Mouse (Mus musculus) ES-Bruce4 (cell line): ENCODE data around the gene Psmb11. TPM values are rescaled to one million over a fixed set of nuclear protein-coding genes. Genes with fewer than 3 reads are reported as not detected.

Experiments
- H3K27ac ChIP-seq: 2 replicates; pipeline ENCODE4 v1.5.1; 2012; ENCODE audit warnings: low read length, inconsistent platforms; ENCODE audit not compliant: insufficient read depth
- H3K27me3 ChIP-seq: 2 replicates; pipeline ENCODE4 v1.6.1; 2012; ENCODE audit warnings: mild to moderate bottlenecking, low read length, inconsistent platforms; ENCODE audit not compliant: control insufficient read depth, poor library complexity, insufficient read depth, severe bottlenecking
- H3K36me3 ChIP-seq: 2 replicates; pipeline ENCODE4 v1.6.1; 2012; ENCODE audit warnings: inconsistent platforms, mild to moderate bottlenecking, low read length, moderate library complexity; ENCODE audit not compliant: control insufficient read depth, poor library complexity, insufficient read depth, severe bottlenecking
- H3K4me1 ChIP-seq: one replicate; pipeline ENCODE4 v1.8.1; 2011; ENCODE audit warnings: low read length; ENCODE audit not compliant: control insufficient read depth, insufficient read depth
- H3K4me3 ChIP-seq: 2 replicates; pipeline ENCODE4 v1.5.1; 2011; ENCODE audit warnings: low read depth, mild to moderate bottlenecking, low read length
- H3K9ac ChIP-seq: 2 replicates; pipeline ENCODE4 v1.6.1; 2012; ENCODE audit warnings: low read depth, mild to moderate bottlenecking, inconsistent platforms; ENCODE audit not compliant: poor library complexity, severe bottlenecking
- H3K9me3 ChIP-seq: replicated peaks from 2 replicates; pipeline ENCODE4 v1.6.1; 2012; ENCODE audit warnings: mild to moderate bottlenecking, low read length, inconsistent platforms; ENCODE audit not compliant: control insufficient read depth, poor library complexity, insufficient read depth, severe bottlenecking
- CTCF ChIP-seq: IDR thresholded peaks from one replicate; pipeline ENCODE4 v1.8.1; 2011; ENCODE audit warnings: low read depth, low read length
- EP300 ChIP-seq: IDR thresholded peaks from 2 replicates; pipeline ENCODE4 v1.6.1; 2011; ENCODE audit warnings: low read depth, low read length; ENCODE audit not compliant: insufficient read depth
- POLR2A ChIP-seq: IDR thresholded peaks from one replicate; pipeline ENCODE4 v1.8.1; 2011; ENCODE audit warnings: low read length; ENCODE audit not compliant: insufficient read depth
- polyA plus RNA-seq: library from polyadenylated mRNA; stranded (reverse); fragments of >200 nt; gene quantifications from 2 replicates; pipeline ENCODE4 v1.2.4, GENCODE M21; 2011; ENCODE audit warnings: low read depth; ENCODE audit not compliant: missing spikeins, insufficient read depth, insufficient read length

Psmb11 gene
- polyA plus RNA-seq, 1 experiment = 0.64 TPM

DNA sequence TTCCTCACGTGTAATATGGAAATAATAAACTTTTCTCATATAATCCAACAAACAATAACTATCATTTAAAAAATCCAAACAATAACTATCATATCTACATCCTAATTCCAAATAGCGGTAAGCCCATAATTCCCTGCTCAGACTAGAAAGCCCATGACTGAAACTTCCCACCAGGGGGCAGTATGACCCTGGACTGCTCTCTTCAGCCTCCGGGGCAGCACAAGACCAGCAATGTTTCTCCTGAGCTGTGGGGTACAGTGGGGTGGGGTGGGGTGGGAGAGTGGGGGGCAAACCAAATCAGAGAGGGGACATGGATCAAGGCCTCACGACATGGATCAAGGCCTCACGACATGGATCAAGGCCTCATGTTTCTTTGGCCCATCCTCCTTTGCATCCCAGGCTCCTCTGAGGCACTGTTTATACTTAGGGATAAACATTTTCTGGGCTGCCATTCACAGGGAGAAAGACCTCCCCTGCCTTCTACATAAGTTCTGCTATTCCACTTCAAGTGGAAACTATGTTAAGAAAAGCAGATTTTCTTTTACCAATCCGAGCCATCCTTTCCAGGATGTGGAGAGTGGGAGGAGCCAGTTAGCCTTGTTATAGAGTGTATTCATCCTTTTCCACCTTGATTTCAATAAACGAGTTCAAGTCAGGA, 37.4 kb upstream of the Psmb11 start:
- no peaks in the 10 kb centered on the region for H3K36me3 ChIP-seq

GRCm38 (mm10) chr14:54591056-54591455, 30.2 kb upstream of the Psmb11 start:
- H3K36me3 ChIP-seq = no peaks in the 10 kb centered on the region

More for the DNA sequence above, 37.4 kb upstream of the Psmb11 start:
- Histone ChIP-seq H3K27me3 (no peaks in the 10 kb centered on the region), H3K9ac (no peak overlapping the region), H3K9me3 (no peaks in the 10 kb centered on the region), H3K27ac (no peak overlapping the region), H3K4me1 (peaks cover 2% of the 10 kb centered on the region), H3K4me3 (no peak overlapping the region)
- TF ChIP-seq EP300 (no peak), CTCF (peak; percentile 70), POLR2A (no peak)

GRCm38 (mm10) chr14:54592319-54592934, 28.8 kb upstream of the Psmb11 start:
- 0 out of 2 replicates have a peak overlapping the region, but pooled peaks have one; percentile 17 for H3K27ac ChIP-seq
- no peak overlapping the region for H3K9ac ChIP-seq
- TF ChIP-seq EP300 (no peak), POLR2A (no peak), CTCF (no peak)
- H3K9me3 ChIP-seq = no peaks in the 10 kb centered on the region
- H3K4me1 ChIP-seq = peaks cover 6% of the 10 kb centered on the region
- no peaks in the 10 kb centered on the region for H3K27me3 ChIP-seq
- H3K4me3 ChIP-seq = no peak overlapping the region
- H3K36me3 ChIP-seq = no peaks in the 10 kb centered on the region

More at GRCm38 (mm10) chr14:54591056-54591455, 30.2 kb upstream of the Psmb11 start:
- no peaks in the 10 kb centered on the region for H3K9me3 ChIP-seq
- no peak overlapping the region for H3K4me3 ChIP-seq
- no peaks in the 10 kb centered on the region for H3K27me3 ChIP-seq
- H3K4me1 ChIP-seq = peaks cover 6% of the 10 kb centered on the region
- no peak overlapping the region for H3K9ac ChIP-seq
- no peak for TF ChIP-seq POLR2A
- no peak for TF ChIP-seq EP300
- no peak for TF ChIP-seq CTCF
- no peak overlapping the region for H3K27ac ChIP-seq

GRCm38 (mm10) chr14:54594055-54594454, 27.2 kb upstream of the Psmb11 start:
- no peaks in the 10 kb centered on the region for H3K27me3 ChIP-seq
- TF ChIP-seq CTCF (peak; percentile 61), EP300 (no peak)
- H3K27ac ChIP-seq = no peak overlapping the region
- H3K4me3 ChIP-seq = no peak overlapping the region
- H3K4me1 ChIP-seq = peaks cover 6% of the 10 kb centered on the region
- no peaks in the 10 kb centered on the region for H3K36me3 ChIP-seq
- H3K9ac ChIP-seq = no peak overlapping the region
- no peaks in the 10 kb centered on the region for H3K9me3 ChIP-seq

DNA sequence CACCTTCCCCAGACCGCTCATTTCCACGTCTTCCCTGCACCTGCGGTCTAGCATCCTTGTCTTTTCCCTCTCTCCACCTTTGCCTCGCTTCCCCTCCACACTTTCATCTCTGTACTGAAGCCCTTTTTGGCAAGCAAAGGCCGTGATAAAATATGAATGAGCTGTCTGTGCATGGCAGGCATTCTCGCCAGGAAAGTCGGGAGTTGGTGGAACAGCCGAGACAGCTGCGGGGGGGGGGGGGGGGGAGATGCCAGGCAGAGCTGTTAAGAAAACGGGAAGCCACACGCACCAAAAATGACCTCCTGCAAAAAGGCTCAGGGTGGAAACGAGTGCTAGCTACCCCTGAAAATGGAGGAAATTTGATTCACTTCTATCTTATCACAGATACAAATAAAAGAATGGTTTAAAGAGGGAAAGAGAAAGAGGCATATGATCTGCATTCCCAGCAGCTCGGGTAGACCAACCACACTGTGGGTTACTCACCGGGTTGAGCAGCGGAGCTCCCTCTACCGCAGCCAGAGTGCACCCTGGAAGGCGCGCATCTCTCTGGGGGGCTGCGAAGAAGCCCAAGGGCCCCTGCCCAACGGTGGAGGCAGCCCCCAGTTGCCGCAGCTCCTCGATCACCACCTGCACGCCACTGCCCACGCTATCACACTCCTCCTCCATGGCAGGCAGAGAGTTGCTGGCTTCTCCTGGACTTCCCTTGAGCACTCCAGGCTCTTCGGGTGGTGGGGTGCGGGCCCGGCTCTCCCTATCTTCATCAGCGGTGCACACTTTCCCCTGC, 26.4 kb upstream of the Psmb11 start:
- TF ChIP-seq EP300 (no peak), POLR2A (no peak), CTCF (no peak)
- Histone ChIP-seq H3K27me3 (no peaks in the 10 kb centered on the region), H3K9me3 (no peaks in the 10 kb centered on the region), H3K9ac (peak overlapping the region; percentile 60), H3K27ac (no peak overlapping the region), H3K36me3 (no peaks in the 10 kb centered on the region), H3K4me3 (peak overlapping the region; percentile 44), H3K4me1 (peaks cover 6% of the 10 kb centered on the region)

GRCm38 (mm10) chr14:54597084-54597483, 24.1 kb upstream of the Psmb11 start:
- no peaks in the 10 kb centered on the region for H3K36me3 ChIP-seq
- peaks cover 6% of the 10 kb centered on the region for H3K4me1 ChIP-seq
- no peaks in the 10 kb centered on the region for H3K9me3 ChIP-seq
- no peak overlapping the region for H3K4me3 ChIP-seq
- no peaks in the 10 kb centered on the region for H3K27me3 ChIP-seq
- no peak overlapping the region for H3K27ac ChIP-seq
- H3K9ac ChIP-seq = no peak overlapping the region
- TF ChIP-seq EP300 (no peak), CTCF (peak; percentile 83)
